Mouse (Mus musculus) kidney, adult 11 months (tissue): ENCODE measurements at regions not wholly inside any gene's neighbourhood (a gene's known extent, or its start where the extent isn't known, plus 50 kb on each side); places are given as distances from the start of the nearest gene placed in this dataset.

Source experiments
- DNase-seq: peaks from one replicate; pipeline ENCODE4 v3.0.0; 2022

- DNase-seq, result no peak
Measured at GRCm38 (mm10) chr12:107852921-107853320, 150.5 kb downstream of the Bcl11b start.

- no peak for DNase-seq
Measured at GRCm38 (mm10) chr12:107855547-107855946, 147.9 kb downstream of the Bcl11b start.

GRCm38 (mm10) chr12:107856421-107857043 lies 146.9 kb downstream of the Bcl11b start:
- no peak for DNase-seq

GRCm38 (mm10) chr12:107858536-107859280 lies 144.7 kb downstream of the Bcl11b start:
- DNase-seq, result no peak

- no peak for DNase-seq
Measured at GRCm38 (mm10) chr12:107859750-107860149, 143.7 kb downstream of the Bcl11b start.

GRCm38 (mm10) chr12:107860358-107860757 lies 143.0 kb downstream of the Bcl11b start:
- DNase-seq, result no peak
